Mouse (Mus musculus) neural tube, embryonic 13.5 days (tissue): ENCODE results near the gene Fpgs. TPM values are rescaled to one million over a fixed set of nuclear protein-coding genes. Genes with fewer than 3 reads are reported as not detected.

Source experiments
- ATAC-seq: fragments of 200-750 bp; cut with Nextera tagmentation; 2 replicates; pipeline ENCODE4 v1.8.0; 2017; ENCODE audit warnings: low read depth, mild to moderate bottlenecking, moderate TSS enrichment, moderate library complexity
- H3K27ac ChIP-seq: fragments of 300-500 bp; sonication (generic); replicated peaks from 2 replicates; pipeline ENCODE4 v1.5.1; 2015; ENCODE audit warnings: moderate library complexity, mild to moderate bottlenecking, inconsistent platforms
- H3K27me3 ChIP-seq: fragments of 300-500 bp; sonication (generic); 2 replicates; pipeline ENCODE4 v1.6.1; 2015; ENCODE audit warnings: mild to moderate bottlenecking, inconsistent platforms
- H3K36me3 ChIP-seq: fragments of 300-500 bp; sonication (generic); 2 replicates; pipeline ENCODE4 v1.6.1; 2015; ENCODE audit warnings: mild to moderate bottlenecking, inconsistent platforms
- H3K4me1 ChIP-seq: fragments of 300-500 bp; sonication (generic); replicated peaks from 2 replicates; pipeline ENCODE4 v1.6.1; 2015; ENCODE audit warnings: inconsistent platforms
- H3K4me2 ChIP-seq: fragments of 300-500 bp; sonication (generic); 2 replicates; pipeline ENCODE4 v1.6.1; 2015; ENCODE audit warnings: inconsistent platforms, mild to moderate bottlenecking, moderate library complexity
- H3K4me3 ChIP-seq: fragments of 300-500 bp; sonication (generic); 2 replicates; pipeline ENCODE4 v1.5.1; 2015; ENCODE audit warnings: mild to moderate bottlenecking, inconsistent platforms
- H3K9ac ChIP-seq: fragments of 300-500 bp; sonication (generic); 2 replicates; pipeline ENCODE4 v1.6.1; 2015; ENCODE audit warnings: moderate library complexity, mild to moderate bottlenecking, inconsistent platforms
- H3K9me3 ChIP-seq: fragments of 300-500 bp; sonication (generic); 2 replicates; pipeline ENCODE4 v1.6.1; 2016; ENCODE audit warnings: inconsistent platforms
- WGBS: fragments of 180-500 bp; shearing (Covaris S2); methylation state at CpG from one replicate; pipeline ENCODE4 v1.1.7; 2015; 5-methylcytosine and 5-hydroxymethylcytosine counted together
- polyA plus RNA-seq: library from polyadenylated mRNA; unstranded; fragments of >200 nt; fragmentation: Nextera tagmentation; extraction: Ambion mirVana; gene quantifications from 2 replicates; pipeline ENCODE4 v1.2.1, GENCODE M21; 2015

The Fpgs gene
- polyA plus RNA-seq, 1 experiment from 2014 or later, result 14.7 TPM

DNA sequence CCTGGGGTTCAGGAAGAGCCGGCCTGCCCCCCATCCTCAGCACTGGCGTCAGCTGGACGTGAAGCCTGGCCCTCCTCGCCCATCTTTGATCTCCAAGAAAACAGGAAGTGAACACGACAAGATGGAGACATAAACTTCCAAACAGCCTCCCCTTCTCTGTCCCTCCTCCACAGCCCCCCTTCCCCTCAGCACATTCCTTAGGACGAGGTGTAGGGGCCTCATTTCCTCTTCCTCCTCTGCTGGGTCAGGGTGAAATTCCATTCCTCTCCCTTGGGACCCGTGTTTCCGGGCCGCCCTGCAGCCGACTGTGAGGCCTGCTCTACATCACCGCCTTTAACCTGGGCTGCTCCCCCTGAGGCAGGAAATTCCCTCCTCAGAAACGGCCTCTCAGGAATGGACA lies 48.1 kb downstream of the Fpgs start:
- Histone ChIP-seq H3K27me3 (no peaks in the 10 kb centered on the region), H3K4me3 (no peak overlapping the region), H3K36me3 (no peaks in the 10 kb centered on the region), H3K9me3 (no peaks in the 10 kb centered on the region), H3K27ac (no peak overlapping the region), H3K4me2 (no peak overlapping the region), H3K4me1 (0 out of 2 replicates have a peak, but pooled peaks cover 5% of the 10 kb centered on the region), H3K9ac (no peak overlapping the region)
- no peak for ATAC-seq
- WGBS, result 67% methylated on average over 12 of the region's 12 CpGs

DNA sequence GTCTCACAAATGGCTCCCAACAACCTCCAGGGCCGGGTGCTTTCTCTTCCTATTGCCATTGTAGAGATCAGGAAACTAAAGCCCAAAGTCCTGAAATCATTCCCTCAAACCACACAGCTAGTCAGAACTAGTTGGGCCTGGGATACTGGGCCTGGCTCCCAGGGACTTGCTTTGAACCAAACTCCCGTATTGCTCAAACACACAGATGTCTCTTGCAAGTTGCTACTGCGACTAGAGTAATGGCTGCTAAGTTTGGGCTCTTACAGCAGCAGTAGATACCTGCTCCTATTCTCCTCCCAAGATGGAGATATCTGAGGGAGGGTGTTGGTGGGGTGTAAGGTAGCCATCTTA lies 48.6 kb downstream of the Fpgs start:
- H3K27me3 ChIP-seq, result no peaks in the 10 kb centered on the region
- H3K36me3 ChIP-seq, result no peaks in the 10 kb centered on the region
- H3K9ac ChIP-seq, result no peak overlapping the region
- ATAC-seq, result no peak
- WGBS, result 89% methylated on average over 3 of the region's 3 CpGs
- no peak overlapping the region for H3K4me2 ChIP-seq
- H3K4me3 ChIP-seq, result no peak overlapping the region
- 0 out of 2 replicates have a peak overlapping the region, but pooled peaks have one; percentile 38 for H3K27ac ChIP-seq
- no peaks in the 10 kb centered on the region for H3K9me3 ChIP-seq
- H3K4me1 ChIP-seq, result 0 out of 2 replicates have a peak, but pooled peaks cover 5% of the 10 kb centered on the region

DNA sequence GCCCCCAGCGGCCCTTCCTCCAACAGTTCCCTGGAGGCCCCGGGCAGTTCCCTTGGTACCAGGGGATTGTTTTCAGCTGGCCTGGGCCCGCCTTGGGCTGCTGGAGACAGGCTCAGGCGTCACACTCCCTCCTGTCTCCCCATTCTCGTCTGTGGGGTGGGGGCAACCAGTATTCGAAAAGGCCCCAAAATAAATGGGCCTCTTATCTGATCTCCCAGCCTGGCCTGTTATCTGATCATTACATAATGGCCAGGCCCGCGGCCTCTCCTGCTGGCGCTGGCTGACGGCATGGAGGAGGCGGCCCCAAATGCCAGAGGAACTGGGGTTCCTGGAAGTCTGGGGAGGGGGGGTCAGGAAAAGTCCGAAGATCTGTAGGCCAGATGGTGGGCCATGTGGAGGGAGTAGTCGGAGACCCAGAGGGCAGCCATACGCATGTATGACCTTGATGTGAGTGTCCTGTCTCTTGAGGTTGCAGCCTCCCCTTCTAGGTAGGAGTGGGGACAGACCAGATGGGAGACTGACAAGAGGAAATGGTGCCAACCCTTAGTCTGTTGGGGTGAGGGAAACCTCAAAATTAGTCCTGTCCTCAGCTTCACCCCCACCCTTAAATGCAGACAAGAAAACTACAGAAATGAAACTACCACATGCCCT lies 49.1 kb downstream of the Fpgs start:
- peak overlapping the region; percentile 38; the same call in 1 of the 2 replicates for H3K27ac ChIP-seq
- 79% methylated on average over 14 of the region's 14 CpGs for WGBS

DNA sequence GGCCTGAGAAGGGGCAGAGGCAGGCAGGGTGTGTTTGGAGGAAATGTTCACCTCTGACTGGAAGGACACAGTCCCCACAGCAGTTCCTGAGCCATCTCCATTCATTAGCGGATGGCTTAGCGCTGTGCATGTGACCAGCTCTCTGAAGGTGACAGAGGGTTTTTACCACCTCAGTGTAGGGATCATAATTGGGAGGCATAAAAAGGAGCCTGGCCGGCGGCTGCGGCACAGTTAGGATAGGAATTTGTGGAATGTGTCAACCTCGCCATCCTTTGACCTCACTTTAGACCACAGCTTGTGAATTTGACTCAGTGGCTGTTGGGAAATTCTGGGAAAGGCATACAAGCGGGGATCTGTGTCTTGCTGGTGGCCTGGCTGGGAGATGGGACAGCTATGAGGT lies 50.2 kb downstream of the Fpgs start:
- no peak for ATAC-seq
- Histone ChIP-seq H3K36me3 (no peaks in the 10 kb centered on the region), H3K9me3 (no peaks in the 10 kb centered on the region), H3K4me3 (no peak overlapping the region), H3K27me3 (no peaks in the 10 kb centered on the region), H3K27ac (no peak overlapping the region), H3K9ac (no peak overlapping the region), H3K4me2 (no peak overlapping the region), H3K4me1 (0 out of 2 replicates have a peak, but pooled peaks cover 5% of the 10 kb centered on the region)
- 30% methylated on average over 7 of the region's 7 CpGs for WGBS

More for the DNA sequence above, 49.1 kb downstream of the Fpgs start:
- Histone ChIP-seq H3K4me3 (no peak overlapping the region), H3K9me3 (no peaks in the 10 kb centered on the region), H3K9ac (no peak overlapping the region), H3K4me1 (0 out of 2 replicates have a peak, but pooled peaks cover 5% of the 10 kb centered on the region), H3K27me3 (no peaks in the 10 kb centered on the region), H3K4me2 (no peak overlapping the region), H3K36me3 (no peaks in the 10 kb centered on the region)
- ATAC-seq, result no peak

DNA sequence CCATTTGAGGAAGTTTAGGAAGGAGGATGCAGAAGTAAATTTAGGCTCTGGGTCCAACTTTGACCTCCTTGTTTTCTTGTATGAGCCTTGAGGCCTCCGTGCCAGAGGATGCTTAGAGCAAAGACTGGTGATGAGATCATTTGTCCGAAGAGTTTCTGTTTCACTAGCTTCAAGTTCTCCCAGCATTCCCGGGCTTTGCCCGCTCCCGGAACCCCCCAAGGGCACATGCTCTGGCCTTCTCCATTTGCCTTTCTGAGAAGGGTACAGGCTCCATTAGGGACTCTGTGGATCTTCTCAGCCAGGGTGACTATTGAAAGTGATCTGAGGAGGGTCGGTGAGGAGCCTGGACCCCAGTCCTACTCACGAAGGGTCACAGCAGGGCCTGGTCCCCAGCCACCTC lies 56.6 kb downstream of the Fpgs start:
- no peak for ATAC-seq

DNA sequence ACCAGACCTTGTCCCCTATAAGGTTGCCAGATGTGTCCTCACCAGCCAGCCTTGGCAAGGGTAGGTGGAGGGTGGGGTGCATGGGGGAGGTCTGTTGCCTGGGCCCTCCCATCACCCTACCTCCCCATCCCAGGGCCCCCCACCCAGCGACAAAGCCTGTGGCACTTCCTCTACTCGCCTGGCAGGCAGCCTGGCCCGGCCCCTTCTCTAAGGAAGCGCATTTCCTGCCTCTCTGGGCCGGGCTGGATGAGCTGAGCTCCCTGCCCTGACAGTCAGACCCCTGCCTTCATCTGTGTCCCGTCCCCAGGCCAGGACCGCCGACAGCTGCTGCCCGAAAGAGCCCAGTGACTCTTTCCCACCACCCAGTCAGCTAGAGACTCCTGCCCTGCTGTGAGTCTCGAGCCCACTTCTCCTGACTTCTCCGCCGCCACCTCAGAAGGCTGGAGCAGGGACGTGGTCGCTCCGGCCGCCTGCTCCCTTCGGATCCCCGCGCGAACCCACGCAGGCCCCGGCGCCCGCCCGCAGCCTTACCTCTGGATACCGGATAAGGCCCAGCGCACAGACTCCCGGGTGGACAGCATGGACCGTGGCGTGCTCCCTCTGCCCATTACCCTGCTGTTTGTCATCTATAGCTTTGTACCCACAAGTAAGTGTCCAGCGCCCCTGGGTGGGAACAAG lies 57.4 kb downstream of the Fpgs start, which contains the start of gene Eng:
Gene Eng, plus strand, starts transcription at position 217 of the 678 bp plus-strand sequence.
- H3K4me1 ChIP-seq, result peaks cover 15% of the 10 kb centered on the region
- H3K27me3 ChIP-seq, result no peaks in the 10 kb centered on the region
- H3K36me3 ChIP-seq, result no peaks in the 10 kb centered on the region
- peak within 1 kb of the TSS; percentile 29 for H3K4me3 ChIP-seq
- H3K4me2 ChIP-seq, result peak within 1 kb of the TSS; percentile 30
- ATAC-seq, result 0 out of 2 replicates have a peak, but pooled peaks have one; percentile 8
- H3K9me3 ChIP-seq, result no peaks in the 10 kb centered on the region
- WGBS, result 55% methylated on average over 31 of the region's 31 CpGs
- H3K27ac ChIP-seq, result peak within 1 kb of the TSS; percentile 49
- peak within 1 kb of the TSS; percentile 50; the same call in 1 of the 2 replicates for H3K9ac ChIP-seq

More for the DNA sequence above, 56.6 kb downstream of the Fpgs start:
- Histone ChIP-seq H3K27me3 (no peaks in the 10 kb centered on the region), H3K4me1 (peaks cover 15% of the 10 kb centered on the region), H3K36me3 (no peaks in the 10 kb centered on the region), H3K9me3 (no peaks in the 10 kb centered on the region), H3K27ac (no peak overlapping the region; the same call in 1 of the 2 replicates), H3K4me2 (peak overlapping the region; percentile 30), H3K9ac (peak overlapping the region; percentile 50; the same call in 1 of the 2 replicates), H3K4me3 (peak overlapping the region; percentile 29)
- WGBS, result 83% methylated on average over 7 of the region's 7 CpGs

DNA sequence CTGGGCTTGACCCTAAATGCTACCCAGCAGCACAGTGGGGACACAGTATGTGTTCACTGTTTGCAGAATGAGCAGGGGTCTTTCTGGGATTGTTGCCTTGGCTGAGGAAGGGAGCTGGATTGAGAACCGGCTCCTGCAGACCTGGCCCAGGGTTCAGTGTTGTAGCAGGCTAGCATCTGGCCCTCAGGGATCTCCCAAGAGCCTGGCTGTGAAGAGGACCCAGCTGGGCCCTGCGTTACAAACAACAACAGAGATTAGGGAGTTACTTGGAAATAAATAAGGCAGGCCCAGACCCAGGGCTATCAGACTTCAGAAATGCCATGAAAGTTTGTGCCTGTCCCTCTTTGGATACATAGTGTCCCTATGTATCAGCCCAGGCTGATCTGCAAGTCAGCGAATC lies 58.3 kb downstream of the Fpgs start:
- no peaks in the 10 kb centered on the region for H3K9me3 ChIP-seq
- H3K27ac ChIP-seq, result peak overlapping the region; percentile 49; the same call in 1 of the 2 replicates
- no peak overlapping the region for H3K4me3 ChIP-seq
- H3K27me3 ChIP-seq, result no peaks in the 10 kb centered on the region
- ATAC-seq, result no peak
- 62% methylated on average over 3 of the region's 3 CpGs for WGBS
- H3K4me1 ChIP-seq, result peaks cover 15% of the 10 kb centered on the region
- no peak overlapping the region for H3K4me2 ChIP-seq
- H3K36me3 ChIP-seq, result no peaks in the 10 kb centered on the region
- no peak overlapping the region for H3K9ac ChIP-seq

DNA sequence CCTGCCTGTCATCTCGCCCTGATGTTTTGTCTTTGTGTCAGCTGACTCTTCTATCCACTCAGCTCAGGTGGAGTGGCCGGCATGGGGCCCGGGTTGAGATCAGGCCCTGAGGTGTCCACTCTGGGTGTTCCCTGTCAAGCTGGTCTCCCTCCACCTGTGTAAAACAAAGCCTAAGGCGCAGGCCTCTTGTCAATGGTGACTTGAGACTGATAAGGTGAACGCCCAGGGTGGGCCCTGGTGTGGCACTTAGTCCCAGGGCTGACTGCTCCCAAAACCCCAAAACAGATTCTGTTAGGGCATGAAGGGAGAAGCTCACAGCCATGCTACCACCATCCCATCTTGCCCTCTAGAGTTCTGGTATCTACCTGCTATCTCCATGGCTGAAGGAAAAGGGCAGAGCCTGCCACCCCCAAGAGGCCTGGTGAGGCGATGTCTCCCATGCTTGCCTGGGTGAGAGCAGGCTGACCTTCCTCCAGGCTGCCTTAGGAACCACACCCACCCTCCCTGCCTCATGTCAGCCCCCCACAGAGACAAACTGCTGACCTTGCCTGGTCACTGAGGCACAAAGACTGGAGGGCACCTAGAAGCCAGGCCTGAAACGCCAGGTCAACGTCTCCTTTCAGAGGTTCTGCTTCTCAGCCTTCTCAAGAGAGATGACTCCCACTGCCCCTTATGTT lies 59.0 kb downstream of the Fpgs start:
- no peak overlapping the region for H3K4me2 ChIP-seq
- no peak overlapping the region for H3K4me3 ChIP-seq
- no peaks in the 10 kb centered on the region for H3K36me3 ChIP-seq
- H3K9ac ChIP-seq, result no peak overlapping the region
- ATAC-seq, result no peak
- H3K9me3 ChIP-seq, result no peaks in the 10 kb centered on the region
- H3K27me3 ChIP-seq, result no peaks in the 10 kb centered on the region
- WGBS, result 89% methylated on average over 8 of the region's 8 CpGs
- H3K27ac ChIP-seq, result no peak overlapping the region
- H3K4me1 ChIP-seq, result peaks cover 15% of the 10 kb centered on the region

DNA sequence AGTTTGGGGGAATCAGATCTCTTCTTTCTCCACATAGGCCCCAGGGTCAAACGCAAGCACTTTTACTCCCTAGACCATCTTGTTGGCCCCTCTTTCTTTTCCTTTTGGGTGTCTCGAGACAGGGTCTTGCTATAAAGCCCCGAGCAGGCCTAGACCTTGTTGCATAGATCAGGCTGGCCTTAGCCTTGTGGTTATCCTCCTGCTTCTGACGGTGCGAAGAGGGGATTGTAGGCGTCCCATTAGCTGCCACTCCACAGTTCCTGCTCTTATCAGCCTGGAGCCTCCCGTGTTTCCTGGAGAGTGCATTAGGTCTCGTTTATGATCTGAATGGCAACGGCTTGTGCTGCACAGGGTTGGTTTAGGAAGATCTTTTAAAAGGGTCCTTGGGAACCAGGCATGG lies 59.9 kb downstream of the Fpgs start:
- WGBS, result 79% methylated on average over 9 of the region's 9 CpGs
- Histone ChIP-seq H3K9ac (no peak overlapping the region), H3K4me2 (no peak overlapping the region), H3K27me3 (no peaks in the 10 kb centered on the region), H3K9me3 (no peaks in the 10 kb centered on the region), H3K4me3 (no peak overlapping the region), H3K36me3 (no peaks in the 10 kb centered on the region), H3K4me1 (peaks cover 15% of the 10 kb centered on the region), H3K27ac (no peak overlapping the region)
- ATAC-seq, result no peak

DNA sequence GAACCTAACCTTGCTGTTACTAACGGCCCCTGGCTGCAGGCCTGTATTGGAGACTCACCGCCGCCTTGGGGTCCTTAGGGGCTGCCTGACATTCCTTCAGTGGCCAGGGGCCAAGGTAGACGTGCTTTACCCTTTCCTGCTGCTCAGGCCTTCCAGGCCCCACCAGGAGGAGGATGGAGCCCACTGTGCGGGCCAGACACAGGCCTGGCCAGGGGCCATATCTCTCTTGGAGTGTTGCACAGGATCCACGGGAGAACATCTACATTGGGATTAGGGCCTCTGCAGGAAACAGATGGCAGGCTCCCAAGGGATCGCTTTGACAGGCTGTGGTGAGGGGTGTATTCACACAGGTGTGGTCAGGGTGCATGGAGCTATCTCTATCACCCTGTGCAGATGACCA lies 61.1 kb downstream of the Fpgs start:
- peak; percentile 15; the same call in 1 of the 2 replicates for ATAC-seq
- no peaks in the 10 kb centered on the region for H3K27me3 ChIP-seq
- H3K4me1 ChIP-seq, result peaks cover 18% of the 10 kb centered on the region
- no peak overlapping the region for H3K27ac ChIP-seq
- no peak overlapping the region for H3K4me3 ChIP-seq
- H3K4me2 ChIP-seq, result no peak overlapping the region
- WGBS, result 79% methylated on average over 7 of the region's 7 CpGs
- no peak overlapping the region for H3K9ac ChIP-seq
- no peaks in the 10 kb centered on the region for H3K9me3 ChIP-seq
- H3K36me3 ChIP-seq, result no peaks in the 10 kb centered on the region

DNA sequence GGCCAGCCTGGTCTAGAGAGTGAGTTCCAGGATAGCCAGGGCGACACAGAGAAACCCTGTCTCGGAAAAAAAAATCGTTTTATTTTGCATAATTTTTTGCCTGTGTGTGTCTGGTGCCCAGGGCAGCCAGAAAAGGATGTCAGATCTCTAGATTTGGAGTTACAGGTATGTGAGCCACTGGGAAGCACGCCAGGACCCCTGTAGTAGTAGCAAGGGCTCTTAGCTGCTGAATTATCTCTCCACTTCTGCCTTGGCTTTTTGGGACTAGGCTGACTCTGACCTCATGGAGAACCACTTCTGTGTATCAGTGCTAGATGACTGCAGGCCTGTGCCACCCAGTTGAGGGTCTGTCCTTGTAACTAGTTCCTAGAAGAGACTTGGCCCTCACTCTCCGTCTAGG lies 62.1 kb downstream of the Fpgs start:
- no peaks in the 10 kb centered on the region for H3K27me3 ChIP-seq
- H3K4me1 ChIP-seq, result peaks cover 21% of the 10 kb centered on the region
- H3K27ac ChIP-seq, result no peak overlapping the region
- H3K4me2 ChIP-seq, result no peak overlapping the region
- no peaks in the 10 kb centered on the region for H3K9me3 ChIP-seq
- no peak overlapping the region for H3K4me3 ChIP-seq
- H3K36me3 ChIP-seq, result no peaks in the 10 kb centered on the region
- WGBS, result 77% methylated on average over 5 of the region's 5 CpGs
- ATAC-seq, result no peak
- H3K9ac ChIP-seq, result no peak overlapping the region

DNA sequence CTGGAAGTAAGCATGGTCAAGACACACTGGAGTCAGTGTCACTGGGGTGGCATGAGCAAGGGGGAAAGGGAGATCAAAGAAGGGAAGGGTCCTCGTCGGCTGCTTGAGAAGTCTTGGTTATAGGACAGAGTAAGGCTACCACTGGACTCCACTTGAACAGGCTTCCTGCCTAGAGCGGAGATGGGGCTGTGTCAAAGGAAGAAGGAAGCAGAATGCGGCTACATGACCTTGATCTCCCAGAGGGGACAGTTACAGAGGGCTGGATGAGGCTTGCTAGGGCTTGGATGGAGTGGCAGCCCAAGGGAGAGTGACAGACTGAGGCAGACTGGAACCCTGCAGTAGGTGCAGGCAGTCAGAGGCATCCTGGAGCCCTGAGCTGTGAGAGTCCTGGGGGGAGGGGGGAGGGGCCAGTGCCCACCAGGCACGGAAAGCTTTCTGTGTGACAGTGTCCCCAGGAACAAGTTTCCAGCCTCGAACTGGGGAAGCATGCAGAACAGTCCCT lies 63.3 kb downstream of the Fpgs start:
- Histone ChIP-seq H3K4me1 (peaks cover 13% of the 10 kb centered on the region), H3K4me2 (no peak overlapping the region), H3K9me3 (no peaks in the 10 kb centered on the region), H3K27me3 (no peaks in the 10 kb centered on the region), H3K36me3 (no peaks in the 10 kb centered on the region), H3K4me3 (no peak overlapping the region), H3K9ac (no peak overlapping the region), H3K27ac (no peak overlapping the region)
- 68% methylated on average over 6 of the region's 6 CpGs for WGBS
- no peak for ATAC-seq
